Mouse (Mus musculus): ENCODE measurements at regions not wholly inside any gene's neighbourhood (a gene's known extent, or its start where the extent isn't known, plus 50 kb on each side); places are given as distances from the start of the nearest gene placed in this dataset.

- ATAC-seq (replicated peaks; ENCODE audit: low FRiP score, poor library complexity, severe bottlenecking): no peak
These were observed 97.9 kb downstream of the Lipi start for GRCm38 (mm10) chr16:75487915-75488314.

GRCm38 (mm10) chr16:75483878-75484277 is 102.0 kb downstream of the Lipi start:
- ATAC-seq (replicated peaks; ENCODE audit: low FRiP score, poor library complexity, severe bottlenecking): no peak

GRCm38 (mm10) chr16:75465420-75465975 is 120.4 kb downstream of the Lipi start:
- no peak for ATAC-seq (replicated peaks; ENCODE audit: low FRiP score, poor library complexity, severe bottlenecking)

DNA sequence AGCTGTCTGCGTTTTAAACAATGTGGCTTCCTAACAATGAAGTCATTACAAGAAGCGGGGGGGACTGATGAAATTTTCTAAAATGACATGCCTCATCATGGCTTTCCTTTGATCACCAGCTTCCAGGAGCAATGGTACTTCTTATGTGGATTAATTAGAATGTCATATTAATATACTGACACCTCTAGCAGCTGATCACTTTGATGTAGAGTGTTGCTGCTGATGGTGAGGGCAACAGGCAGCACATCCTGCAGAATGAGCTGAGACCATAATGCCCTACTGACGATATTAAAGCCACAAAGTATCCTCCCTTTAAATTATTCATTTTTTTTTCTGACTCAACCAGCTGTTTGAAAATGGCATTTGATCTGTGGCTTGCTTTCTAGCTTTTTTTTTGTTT is 123.7 kb downstream of the Lipi start:
- ATAC-seq (replicated peaks; ENCODE audit: low FRiP score, poor library complexity, severe bottlenecking): no peak

DNA sequence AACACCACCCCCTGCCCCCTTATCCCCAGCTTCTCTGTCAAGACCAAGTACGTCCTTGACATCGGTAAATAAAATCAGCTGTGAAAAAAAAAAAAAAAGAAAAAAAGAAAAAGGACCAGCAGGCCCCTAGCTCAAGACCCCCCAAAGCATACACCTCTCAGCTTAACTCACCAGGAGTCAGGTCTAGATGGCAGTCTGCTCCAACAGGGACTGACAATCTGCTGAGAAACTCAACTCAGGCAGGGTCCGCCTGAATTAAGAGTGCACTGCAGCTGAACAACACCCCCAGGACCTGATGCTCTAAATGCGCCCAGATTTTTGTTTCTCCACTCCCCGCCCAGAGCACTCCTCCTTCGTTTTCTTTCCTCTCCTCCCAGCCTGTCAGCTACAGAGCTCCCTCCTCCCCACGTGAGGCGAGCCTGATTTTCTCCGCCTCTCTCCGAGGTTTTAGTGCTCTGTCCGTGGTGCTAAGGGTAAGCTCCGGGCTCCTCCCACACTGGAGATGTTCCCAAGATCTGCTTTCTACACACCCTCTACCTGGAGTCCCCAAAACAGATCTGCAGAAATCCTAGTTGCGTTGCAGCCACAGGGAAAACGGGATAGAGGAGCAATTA is 138.9 kb downstream of the Lipi start:
- ATAC-seq (replicated peaks; ENCODE audit: low FRiP score, poor library complexity, severe bottlenecking): no peak

DNA sequence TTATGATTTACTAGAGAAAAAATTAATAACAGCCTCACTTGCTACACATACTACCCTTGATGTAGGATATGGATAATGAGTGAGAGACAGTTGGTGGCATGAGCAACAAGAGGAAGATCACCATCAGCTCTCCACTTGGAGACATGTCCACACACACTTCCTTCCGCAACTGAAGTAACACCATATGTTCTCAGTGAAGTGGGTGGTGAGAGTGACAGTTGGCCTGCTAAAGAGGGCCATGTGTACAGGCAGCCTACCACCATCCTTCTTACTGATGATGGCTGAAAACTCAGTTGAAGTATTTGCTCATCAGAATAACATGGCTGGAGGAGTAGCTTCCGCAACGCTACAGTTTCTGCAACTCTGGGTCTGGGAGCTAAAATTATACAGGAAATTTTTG is 146.6 kb downstream of the Lipi start:
- no peak for ATAC-seq (replicated peaks; ENCODE audit: low FRiP score, poor library complexity, severe bottlenecking)

GRCm38 (mm10) chr16:75433227-75433626 is 152.6 kb downstream of the Lipi start:
- ATAC-seq (replicated peaks; ENCODE audit: low FRiP score, poor library complexity, severe bottlenecking): no peak

- no peak for ATAC-seq (replicated peaks; ENCODE audit: low FRiP score, poor library complexity, severe bottlenecking)
These were observed 201.2 kb downstream of the Lipi start for GRCm38 (mm10) chr16:75384526-75385222.

GRCm38 (mm10) chr16:75381191-75381590 is 204.7 kb downstream of the Lipi start:
- ATAC-seq (replicated peaks; ENCODE audit: low FRiP score, poor library complexity, severe bottlenecking): no peak

DNA sequence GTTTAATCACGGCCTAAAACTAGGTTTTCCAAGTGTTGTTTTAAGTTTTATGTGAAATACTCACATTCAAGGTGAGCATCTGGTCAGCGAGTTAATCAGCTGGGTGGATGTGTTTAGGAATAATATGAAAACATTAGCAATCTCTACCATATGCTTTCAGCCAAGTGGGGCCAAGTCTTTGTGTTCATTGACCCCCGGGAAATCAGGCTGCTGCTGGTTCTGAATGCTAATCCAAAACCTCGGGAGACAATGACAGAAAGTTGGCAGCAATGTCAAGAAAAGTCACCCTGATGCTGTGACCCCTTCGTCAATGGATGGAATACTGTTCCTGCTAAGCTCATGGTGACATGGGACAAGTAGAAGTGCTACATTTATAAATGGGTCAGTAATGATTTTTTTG is 216.2 kb downstream of the Lipi start:
- ATAC-seq (replicated peaks; ENCODE audit: low FRiP score, poor library complexity, severe bottlenecking): no peak

DNA sequence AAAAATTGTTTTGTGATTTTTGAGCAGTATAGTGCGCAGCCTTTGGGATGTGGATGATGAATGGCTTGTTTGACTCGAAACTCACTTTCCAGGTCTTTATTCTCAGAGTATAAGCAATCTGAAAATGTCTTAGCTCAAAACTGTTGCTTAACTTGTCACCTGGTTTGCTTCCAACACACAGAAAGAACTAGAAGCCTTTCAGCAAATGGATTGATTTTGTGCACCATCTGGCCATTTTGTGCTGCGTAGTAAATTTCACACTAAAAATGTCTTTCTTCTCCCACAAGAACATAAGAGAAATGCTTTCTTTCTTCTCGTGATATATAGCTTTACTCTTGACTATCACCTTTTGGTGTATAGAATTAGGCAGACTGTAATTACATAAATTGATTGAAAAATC is 219.1 kb downstream of the Lipi start:
- ATAC-seq (replicated peaks; ENCODE audit: low FRiP score, poor library complexity, severe bottlenecking): no peak

- no peak for ATAC-seq (replicated peaks; ENCODE audit: low FRiP score, poor library complexity, severe bottlenecking)
These were observed 220.4 kb downstream of the Lipi start for GRCm38 (mm10) chr16:75365361-75365994.

DNA sequence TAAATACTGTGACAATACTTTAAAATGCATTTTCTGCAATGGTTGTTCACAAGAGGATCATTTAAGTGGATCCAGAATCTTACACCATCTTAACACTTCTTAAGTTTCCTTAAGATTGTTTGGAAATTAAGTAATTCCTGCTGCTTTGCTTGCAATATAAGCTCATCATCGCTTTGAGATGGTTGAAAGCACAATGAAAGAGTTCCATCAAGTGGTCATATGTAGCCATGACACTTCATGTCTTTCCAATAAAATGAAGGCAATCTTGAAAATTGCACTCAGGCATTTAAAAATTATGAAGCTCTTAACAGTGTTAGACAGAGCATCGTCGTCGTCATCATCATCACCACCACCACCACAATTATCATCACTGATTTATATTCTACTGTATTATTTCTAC is 223.8 kb downstream of the Lipi start:
- no peak for ATAC-seq (replicated peaks; ENCODE audit: low FRiP score, poor library complexity, severe bottlenecking)

GRCm38 (mm10) chr16:75360791-75361190 is 225.1 kb downstream of the Lipi start:
- ATAC-seq (replicated peaks; ENCODE audit: low FRiP score, poor library complexity, severe bottlenecking): no peak

DNA sequence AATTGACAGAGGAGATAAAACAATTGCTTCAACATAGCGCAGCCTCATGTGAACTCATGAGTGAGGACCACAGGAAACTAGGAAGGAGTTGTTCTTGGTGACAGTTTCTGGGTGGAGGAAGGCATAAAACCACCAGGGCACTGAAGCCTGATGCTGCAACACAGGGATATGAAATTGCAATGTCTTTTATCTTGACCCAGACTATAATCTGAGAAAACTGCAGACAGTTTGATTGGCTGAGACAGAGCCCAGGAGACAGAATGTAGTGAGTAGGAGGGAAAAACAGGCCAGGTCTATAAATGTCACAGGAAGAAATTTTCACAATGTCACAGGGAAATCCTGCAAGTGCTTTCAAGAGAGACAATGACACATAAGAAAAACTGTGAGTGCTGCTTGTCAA is 232.5 kb downstream of the Lipi start:
- ATAC-seq (replicated peaks; ENCODE audit: low FRiP score, poor library complexity, severe bottlenecking): no peak

DNA sequence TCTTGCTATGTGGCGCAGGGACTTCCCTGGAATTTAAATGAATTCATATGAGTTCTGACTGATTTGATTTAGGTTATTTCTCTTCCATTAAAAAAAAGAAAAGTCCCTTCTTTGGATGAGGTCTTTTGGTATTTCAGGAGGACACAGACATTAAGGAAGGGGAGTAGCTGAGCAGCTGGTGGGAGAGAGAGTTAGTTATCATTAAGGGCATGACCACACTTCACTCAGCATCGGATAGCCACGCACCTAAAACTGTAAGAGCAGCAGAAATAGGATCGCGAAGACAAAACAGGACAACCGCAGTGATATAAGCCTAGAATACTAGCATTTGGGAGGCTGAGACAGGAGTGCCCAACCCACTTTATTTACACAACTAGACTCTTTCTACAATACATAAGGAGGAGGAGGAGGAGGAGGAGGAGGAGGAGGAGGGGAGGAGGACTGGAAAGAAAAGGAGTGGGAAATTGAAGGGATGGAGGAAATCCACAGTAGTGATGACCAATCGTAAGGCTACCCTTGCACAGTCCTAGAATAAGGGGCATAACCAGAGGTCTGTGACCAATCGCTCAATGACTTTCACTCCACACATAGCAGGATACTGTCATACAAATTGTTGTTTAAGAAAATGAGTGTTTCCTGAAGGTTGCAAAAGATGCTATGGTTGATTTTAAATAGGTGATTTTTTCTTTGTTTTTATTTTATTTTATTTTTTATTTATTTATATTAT is 241.5 kb downstream of the Lipi start:
- ATAC-seq (replicated peaks; ENCODE audit: low FRiP score, poor library complexity, severe bottlenecking): no peak

- ATAC-seq (replicated peaks; ENCODE audit: low FRiP score, poor library complexity, severe bottlenecking): peak; percentile 75
These were observed 242.6 kb downstream of the Lipi start for GRCm38 (mm10) chr16:75343028-75343901.

- no peak for ATAC-seq (replicated peaks; ENCODE audit: low FRiP score, poor library complexity, severe bottlenecking)
These were observed 251.6 kb downstream of the Lipi start for GRCm38 (mm10) chr16:75334228-75334627.

DNA sequence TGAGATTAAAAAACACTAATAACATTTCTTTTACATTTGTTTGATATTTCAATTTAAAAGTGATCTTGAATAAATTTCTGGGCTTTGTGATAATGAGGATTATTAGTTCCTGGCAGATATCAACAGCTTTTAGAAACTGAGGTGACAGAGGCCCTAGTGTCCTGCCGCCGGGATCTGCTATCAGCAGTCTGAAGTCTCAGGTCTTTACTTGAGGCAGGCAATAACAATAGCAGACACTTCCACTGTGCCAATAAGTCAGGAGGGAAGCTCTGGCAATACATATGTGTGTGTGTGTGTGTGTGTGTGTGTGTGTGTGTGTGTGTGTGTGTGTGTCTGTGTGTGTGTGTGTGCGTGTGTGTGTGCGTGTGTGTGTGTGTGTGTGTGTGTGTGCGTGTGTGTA is 252.1 kb downstream of the Lipi start:
- no peak for ATAC-seq (replicated peaks; ENCODE audit: low FRiP score, poor library complexity, severe bottlenecking)

DNA sequence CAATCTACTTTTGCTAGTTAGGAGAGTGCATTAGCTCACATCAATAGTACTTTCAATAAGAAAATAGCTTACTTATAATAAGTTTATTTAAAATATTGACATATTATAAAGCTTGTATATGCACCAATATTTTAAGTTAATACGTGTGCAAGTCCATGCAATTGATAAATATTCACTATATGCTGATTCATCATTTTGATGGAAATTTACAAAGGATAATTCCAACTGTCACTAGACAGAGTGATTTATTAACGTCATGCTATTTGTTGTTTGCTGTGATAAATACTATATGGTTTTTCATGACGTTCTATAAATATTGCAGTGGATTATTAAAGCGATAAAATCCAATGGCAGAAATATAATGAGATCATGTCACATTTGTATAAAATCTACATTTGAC is 253.0 kb downstream of the Lipi start:
- ATAC-seq (replicated peaks; ENCODE audit: low FRiP score, poor library complexity, severe bottlenecking): no peak

All from erythroblast, adult 5-6 weeks (primary cell).